Mouse (Mus musculus) cerebral cortex, adult 2 months (tissue): ENCODE data around the gene Ccdc162.

Experiments used
- WGBS: fragments of 180-500 bp; shearing (Covaris S2); methylation state at CpG from one replicate; pipeline ENCODE4 v1.1.7; 2018; 5-methylcytosine and 5-hydroxymethylcytosine counted together

The Ccdc162 gene

GRCm38 (mm10) chr10:41632062-41632461 lies 84.4 kb downstream of the Ccdc162 start:
- 100% methylated on average over 1 of the region's 1 CpGs for WGBS

- WGBS = 88% methylated on average over 3 of the region's 3 CpGs
Measured at GRCm38 (mm10) chr10:41626996-41627395, 89.4 kb downstream of the Ccdc162 start.

GRCm38 (mm10) chr10:41619988-41620387 lies 96.4 kb downstream of the Ccdc162 start:
- WGBS = 79% methylated on average over 2 of the region's 2 CpGs

- 87% methylated on average over 4 of the region's 4 CpGs for WGBS
Measured at GRCm38 (mm10) chr10:41615487-41615886, 100.9 kb downstream of the Ccdc162 start.

- 80% methylated on average over 5 of the region's 5 CpGs for WGBS
Measured at GRCm38 (mm10) chr10:41611941-41612340, 104.5 kb downstream of the Ccdc162 start.

GRCm38 (mm10) chr10:41609475-41609874 lies 107.0 kb downstream of the Ccdc162 start:
- 92% methylated on average over 1 of the region's 1 CpGs for WGBS

- WGBS = 89% methylated on average over 3 of the region's 3 CpGs
Measured at GRCm38 (mm10) chr10:41608485-41608884, 107.9 kb downstream of the Ccdc162 start.

GRCm38 (mm10) chr10:41602667-41603066 lies 113.8 kb downstream of the Ccdc162 start:
- 86% methylated on average over 1 of the region's 1 CpGs for WGBS

- 62% methylated on average over 7 of the region's 7 CpGs for WGBS
Measured at GRCm38 (mm10) chr10:41601898-41602545, 114.4 kb downstream of the Ccdc162 start.

GRCm38 (mm10) chr10:41601302-41601701 lies 115.1 kb downstream of the Ccdc162 start:
- 84% methylated on average over 4 of the region's 4 CpGs for WGBS

- WGBS = 77% methylated on average over 9 of the region's 9 CpGs
Measured at GRCm38 (mm10) chr10:41599051-41599450, 117.4 kb downstream of the Ccdc162 start.

- 49% methylated on average over 9 of the region's 9 CpGs for WGBS
Measured at GRCm38 (mm10) chr10:41598221-41598620, 118.2 kb downstream of the Ccdc162 start.

- WGBS = 71% methylated on average over 3 of the region's 3 CpGs
Measured at GRCm38 (mm10) chr10:41595550-41595949, 120.9 kb downstream of the Ccdc162 start.

- 81% methylated on average over 2 of the region's 2 CpGs for WGBS
Measured at GRCm38 (mm10) chr10:41594957-41595356, 121.5 kb downstream of the Ccdc162 start.

GRCm38 (mm10) chr10:41594433-41594832 lies 122.0 kb downstream of the Ccdc162 start:
- 73% methylated on average over 8 of the region's 8 CpGs for WGBS

GRCm38 (mm10) chr10:41588616-41589015 lies 127.8 kb downstream of the Ccdc162 start:
- WGBS = 86% methylated on average over 2 of the region's 2 CpGs

- WGBS = 76% methylated on average over 18 of the region's 18 CpGs
Measured at GRCm38 (mm10) chr10:41586947-41587852, 129.2 kb downstream of the Ccdc162 start.

- 73% methylated on average over 6 of the region's 6 CpGs for WGBS
Measured at GRCm38 (mm10) chr10:41583383-41583782, 133.1 kb downstream of the Ccdc162 start.

GRCm38 (mm10) chr10:41582901-41583361 lies 133.5 kb downstream of the Ccdc162 start:
- WGBS = 48% methylated on average over 5 of the region's 5 CpGs

GRCm38 (mm10) chr10:41580441-41580840 lies 136.0 kb downstream of the Ccdc162 start:
- WGBS = 83% methylated on average over 4 of the region's 4 CpGs

- WGBS = 87% methylated on average over 1 of the region's 1 CpGs
Measured at GRCm38 (mm10) chr10:41578541-41578940, 137.9 kb downstream of the Ccdc162 start.

- 81% methylated on average over 7 of the region's 7 CpGs for WGBS
Measured at GRCm38 (mm10) chr10:41576328-41576833, 140.1 kb downstream of the Ccdc162 start.
